Mouse (Mus musculus): Measurements from ENCODE around the gene Nmb. TPM values are rescaled to one million over a fixed set of nuclear protein-coding genes. Genes with fewer than 3 reads are reported as not detected.
A peak's percentile ranks its signal among the peaks of the same experiment; 100 is the strongest.
"Not testable (repeated sequence)": the region's sequence is repeated elsewhere in the genome, so short reads cannot be mapped to it uniquely, and the experiment has no call there.

Gene Nmb
- 20.1 and 24.5 TPM in 2 replicates for polyA plus RNA-seq (2012; rRNA removed)

GRCm38 (mm10) chr7:80904921-80905515 lies at the start of gene Nmb:
Gene Nmb (minus strand): TSS chr7:80905076.
- H3K4me3 ChIP-seq (ENCODE audit: control insufficient read depth, insufficient read depth, low read length): peak within 1 kb of the TSS; percentile 70
- no peaks in the 10 kb centered on the region; the same call in 1 of the 2 replicates for H3K27me3 ChIP-seq (ENCODE audit: control insufficient read depth, insufficient read depth, low read length)
- H3K4me1 ChIP-seq (replicated peaks; ENCODE audit: control insufficient read depth, insufficient read depth, low read length): peaks cover 22% of the 10 kb centered on the region
- 4% methylated on average over 19 of the region's 19 CpGs for WGBS
- H3K27ac ChIP-seq (ENCODE audit: control insufficient read depth, insufficient read depth, low read length): peak within 1 kb of the TSS; percentile 31; the same call in 1 of the 2 replicates
- no peaks in the 10 kb centered on the region for H3K36me3 ChIP-seq (ENCODE audit: control insufficient read depth, insufficient read depth, low read length)
- TF ChIP-seq CTCF (IDR thresholded peaks at IDR 0.05; ENCODE audit: borderline replicate concordance, control insufficient read depth, extremely low read depth, insufficient read depth, low read length, poor library complexity) (no peak), POLR2A (IDR thresholded peaks at IDR 0.05; ENCODE audit: control insufficient read depth, extremely low read depth, insufficient read depth, low read length, poor library complexity) (0 out of 2 replicates have a peak, but pooled peaks have one; percentile 37)
- DNase-seq: peak; percentile 70

- Histone ChIP-seq H3K27me3 (ENCODE audit: control insufficient read depth, insufficient read depth, low read length) (no peaks in the 10 kb centered on the region), H3K4me1 (replicated peaks; ENCODE audit: control insufficient read depth, insufficient read depth, low read length) (no peaks in the 10 kb centered on the region), H3K4me3 (ENCODE audit: control insufficient read depth, insufficient read depth, low read length) (no peak overlapping the region), H3K36me3 (ENCODE audit: control insufficient read depth, insufficient read depth, low read length) (no peaks in the 10 kb centered on the region), H3K27ac (ENCODE audit: control insufficient read depth, insufficient read depth, low read length) (no peak overlapping the region)
- DNase-seq: no peak
- WGBS: 97% methylated on average over 2 of the region's 2 CpGs
- no peak for TF ChIP-seq POLR2A (IDR thresholded peaks at IDR 0.05; ENCODE audit: control insufficient read depth, extremely low read depth, insufficient read depth, low read length, poor library complexity)
- TF ChIP-seq CTCF (IDR thresholded peaks at IDR 0.05; ENCODE audit: borderline replicate concordance, control insufficient read depth, extremely low read depth, insufficient read depth, low read length, poor library complexity): no peak
Observed at GRCm38 (mm10) chr7:80954251-80954650, 49.4 kb upstream of the Nmb start.

- Histone ChIP-seq H3K4me1 (replicated peaks; ENCODE audit: control insufficient read depth, insufficient read depth, low read length) (no peaks in the 10 kb centered on the region), H3K27me3 (ENCODE audit: control insufficient read depth, insufficient read depth, low read length) (no peaks in the 10 kb centered on the region), H3K36me3 (ENCODE audit: control insufficient read depth, insufficient read depth, low read length) (no peaks in the 10 kb centered on the region), H3K27ac (ENCODE audit: control insufficient read depth, insufficient read depth, low read length) (no peak overlapping the region), H3K4me3 (ENCODE audit: control insufficient read depth, insufficient read depth, low read length) (no peak overlapping the region)
- DNase-seq: no peak
- 81% methylated on average over 3 of the region's 3 CpGs for WGBS
- TF ChIP-seq CTCF (IDR thresholded peaks at IDR 0.05; ENCODE audit: borderline replicate concordance, control insufficient read depth, extremely low read depth, insufficient read depth, low read length, poor library complexity) (no peak), POLR2A (IDR thresholded peaks at IDR 0.05; ENCODE audit: control insufficient read depth, extremely low read depth, insufficient read depth, low read length, poor library complexity) (no peak)
Observed at GRCm38 (mm10) chr7:80952140-80952539, 47.3 kb upstream of the Nmb start.

GRCm38 (mm10) chr7:80951461-80951860 lies 46.6 kb upstream of the Nmb start:
- DNase-seq: no peak
- Histone ChIP-seq H3K27ac (ENCODE audit: control insufficient read depth, insufficient read depth, low read length) (no peak overlapping the region), H3K36me3 (ENCODE audit: control insufficient read depth, insufficient read depth, low read length) (no peaks in the 10 kb centered on the region), H3K27me3 (ENCODE audit: control insufficient read depth, insufficient read depth, low read length) (no peaks in the 10 kb centered on the region), H3K4me3 (ENCODE audit: control insufficient read depth, insufficient read depth, low read length) (no peak overlapping the region), H3K4me1 (replicated peaks; ENCODE audit: control insufficient read depth, insufficient read depth, low read length) (no peaks in the 10 kb centered on the region)
- TF ChIP-seq CTCF (IDR thresholded peaks at IDR 0.05; ENCODE audit: borderline replicate concordance, control insufficient read depth, extremely low read depth, insufficient read depth, low read length, poor library complexity): no peak
- no peak for TF ChIP-seq POLR2A (IDR thresholded peaks at IDR 0.05; ENCODE audit: control insufficient read depth, extremely low read depth, insufficient read depth, low read length, poor library complexity)
- WGBS: 96% methylated on average over 4 of the region's 4 CpGs

- peaks cover 7% of the 10 kb centered on the region for H3K4me1 ChIP-seq (replicated peaks; ENCODE audit: control insufficient read depth, insufficient read depth, low read length)
- H3K27ac ChIP-seq (ENCODE audit: control insufficient read depth, insufficient read depth, low read length): peak within 1 kb of the TSS; percentile 51
- TF ChIP-seq CTCF (IDR thresholded peaks at IDR 0.05; ENCODE audit: borderline replicate concordance, control insufficient read depth, extremely low read depth, insufficient read depth, low read length, poor library complexity) (0 out of 2 replicates have a peak, but pooled peaks have one; percentile 16), POLR2A (IDR thresholded peaks at IDR 0.05; ENCODE audit: control insufficient read depth, extremely low read depth, insufficient read depth, low read length, poor library complexity) (peak; percentile 69)
- WGBS: 2% methylated on average over 44 of the region's 44 CpGs
- no peaks in the 10 kb centered on the region for H3K27me3 ChIP-seq (ENCODE audit: control insufficient read depth, insufficient read depth, low read length)
- DNase-seq: peak; percentile 95
- H3K36me3 ChIP-seq (ENCODE audit: control insufficient read depth, insufficient read depth, low read length): no peaks in the 10 kb centered on the region
- peak within 1 kb of the TSS; percentile 88 for H3K4me3 ChIP-seq (ENCODE audit: control insufficient read depth, insufficient read depth, low read length)
Observed at GRCm38 (mm10) chr7:80947445-80948350, 42.8 kb upstream of the Nmb start, which contains the start of gene Sec11a. Gene Sec11a (minus strand): TSS chr7:80947780.

GRCm38 (mm10) chr7:80939808-80940207 lies 34.9 kb upstream of the Nmb start:
- Histone ChIP-seq H3K27me3 (ENCODE audit: control insufficient read depth, insufficient read depth, low read length) (no peaks in the 10 kb centered on the region), H3K27ac (ENCODE audit: control insufficient read depth, insufficient read depth, low read length) (no peak overlapping the region), H3K4me1 (replicated peaks; ENCODE audit: control insufficient read depth, insufficient read depth, low read length) (no peaks in the 10 kb centered on the region; the same call in 1 of the 2 replicates), H3K36me3 (ENCODE audit: control insufficient read depth, insufficient read depth, low read length) (peaks cover 4% of the 10 kb centered on the region), H3K4me3 (ENCODE audit: control insufficient read depth, insufficient read depth, low read length) (no peak overlapping the region)
- 98% methylated on average over 4 of the region's 4 CpGs for WGBS
- DNase-seq: no peak
- TF ChIP-seq POLR2A (IDR thresholded peaks at IDR 0.05; ENCODE audit: control insufficient read depth, extremely low read depth, insufficient read depth, low read length, poor library complexity) (no peak), CTCF (IDR thresholded peaks at IDR 0.05; ENCODE audit: borderline replicate concordance, control insufficient read depth, extremely low read depth, insufficient read depth, low read length, poor library complexity) (no peak)

GRCm38 (mm10) chr7:80937304-80937666 lies 32.4 kb upstream of the Nmb start:
- not testable (repeated sequence) for H3K27me3 ChIP-seq (ENCODE audit: control insufficient read depth, insufficient read depth, low read length); H3K4me3 ChIP-seq (ENCODE audit: control insufficient read depth, insufficient read depth, low read length); H3K27ac ChIP-seq (ENCODE audit: control insufficient read depth, insufficient read depth, low read length); DNase-seq; H3K4me1 ChIP-seq (replicated peaks; ENCODE audit: control insufficient read depth, insufficient read depth, low read length)
- H3K36me3 ChIP-seq (ENCODE audit: control insufficient read depth, insufficient read depth, low read length): peaks cover 29% of the 10 kb centered on the region

GRCm38 (mm10) chr7:80936617-80937303 lies 31.9 kb upstream of the Nmb start:
- not testable (repeated sequence) for H3K4me3 ChIP-seq (ENCODE audit: control insufficient read depth, insufficient read depth, low read length); H3K4me1 ChIP-seq (replicated peaks; ENCODE audit: control insufficient read depth, insufficient read depth, low read length); DNase-seq; H3K27me3 ChIP-seq (ENCODE audit: control insufficient read depth, insufficient read depth, low read length); H3K27ac ChIP-seq (ENCODE audit: control insufficient read depth, insufficient read depth, low read length)
- H3K36me3 ChIP-seq (ENCODE audit: control insufficient read depth, insufficient read depth, low read length): peaks cover 34% of the 10 kb centered on the region
- WGBS: 7% methylated on average over 7 of the region's 7 CpGs

Data from thymus, adult 2 months (tissue).